Mouse (Mus musculus): ENCODE results near the gene Olfr315.
"Not testable (repeated sequence)": the region's sequence is repeated elsewhere in the genome, so short reads cannot be mapped to it uniquely, and the experiment has no call there.

The Olfr315 gene

DNA sequence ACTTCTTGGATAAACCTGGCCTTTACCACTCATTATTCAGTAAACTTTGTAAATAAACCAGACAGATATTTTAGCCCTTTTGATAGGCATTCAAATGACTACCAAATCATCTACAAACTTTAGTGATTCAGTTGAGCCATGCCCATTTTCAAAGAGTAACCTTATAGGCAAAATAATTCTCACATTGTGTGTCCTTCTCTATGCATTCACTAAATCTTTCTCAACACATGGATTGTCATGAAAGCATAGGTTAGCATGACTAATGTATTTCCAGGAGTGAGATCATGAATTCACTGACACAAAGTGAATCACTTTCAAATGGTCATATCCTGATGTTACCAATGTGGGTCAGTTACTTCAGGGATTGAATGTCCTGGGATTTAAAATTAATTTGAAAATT is at the start of gene Olfr315:
Gene Olfr315 (plus strand): TSS at position 301 of the 400 bp plus-strand sequence.
- H3K36me3 ChIP-seq (ENCODE audit: control insufficient read depth, insufficient read depth, low read length, poor library complexity, severe bottlenecking) = no peaks in the 10 kb centered on the region
- H3K27me3 ChIP-seq (ENCODE audit: control insufficient read depth, insufficient read depth, low read length, poor library complexity, severe bottlenecking) = no peaks in the 10 kb centered on the region
- no peak for DNase-seq (ENCODE audit: low read depth, low spot score)

DNA sequence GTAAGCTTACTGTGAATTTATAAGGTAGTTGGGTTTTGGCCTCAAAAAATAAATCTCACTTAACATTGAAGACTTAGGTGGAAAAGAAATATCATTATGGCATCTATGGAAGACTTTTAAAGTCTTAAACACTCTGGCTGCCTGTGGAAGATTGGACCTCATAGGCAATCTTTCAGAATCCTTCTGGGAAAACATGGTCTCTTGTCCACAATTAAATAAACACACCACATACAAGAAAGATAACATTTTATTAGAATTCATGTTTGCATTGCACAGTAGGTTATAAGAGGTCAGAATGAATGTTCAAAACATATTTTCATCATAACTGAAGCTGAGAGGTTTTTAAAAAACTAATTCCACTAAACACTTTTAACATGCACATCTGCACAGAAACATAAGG is 49.1 kb upstream of the Olfr315 start, which contains the start of gene Olfr318:
Gene Olfr318 (minus strand): TSS at position 101 of the 400 bp plus-strand sequence.
- no peak for DNase-seq (ENCODE audit: low read depth, low spot score)
- Histone ChIP-seq H3K36me3 (ENCODE audit: control insufficient read depth, insufficient read depth, low read length, poor library complexity, severe bottlenecking) (no peaks in the 10 kb centered on the region), H3K27me3 (ENCODE audit: control insufficient read depth, insufficient read depth, low read length, poor library complexity, severe bottlenecking) (no peaks in the 10 kb centered on the region)

DNA sequence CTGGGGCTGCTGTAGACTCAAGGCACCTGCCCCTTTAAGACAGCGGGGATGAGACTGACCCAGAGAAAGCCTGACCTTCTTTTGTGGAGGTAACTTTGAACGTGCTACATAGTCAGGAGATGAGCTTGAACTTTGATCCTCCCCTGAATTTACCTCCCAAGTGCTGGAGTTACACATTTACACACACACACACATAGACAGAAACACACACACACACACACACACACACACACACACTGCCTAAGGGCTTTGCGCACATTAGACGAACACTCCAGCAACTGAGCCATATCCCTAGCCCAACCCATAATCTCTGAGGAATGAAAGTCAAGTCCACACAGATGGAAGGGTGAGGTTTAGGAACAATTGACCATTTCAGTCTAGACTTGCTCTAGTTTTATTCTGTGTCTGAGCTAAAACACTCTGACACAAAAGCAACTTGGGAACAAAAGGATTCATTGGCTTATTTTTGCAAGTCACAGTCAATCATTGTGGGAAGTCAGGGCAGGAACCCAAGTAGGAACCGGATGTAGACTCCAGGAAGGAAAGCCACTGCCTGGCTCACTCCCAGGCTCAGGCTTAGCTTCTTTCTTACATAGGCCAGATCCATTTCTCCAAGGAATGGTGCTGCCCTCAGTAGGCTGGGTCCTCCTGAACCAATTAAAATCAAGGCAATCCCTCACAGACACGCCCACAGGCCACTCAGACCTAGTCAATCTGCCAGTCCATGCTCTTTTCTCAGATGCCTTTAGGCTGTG is 44.9 kb upstream of the Olfr315 start:
- H3K27me3 ChIP-seq (ENCODE audit: control insufficient read depth, insufficient read depth, low read length, poor library complexity, severe bottlenecking); H3K36me3 ChIP-seq (ENCODE audit: control insufficient read depth, insufficient read depth, low read length, poor library complexity, severe bottlenecking); DNase-seq (ENCODE audit: low read depth, low spot score): not testable (repeated sequence)

DNA sequence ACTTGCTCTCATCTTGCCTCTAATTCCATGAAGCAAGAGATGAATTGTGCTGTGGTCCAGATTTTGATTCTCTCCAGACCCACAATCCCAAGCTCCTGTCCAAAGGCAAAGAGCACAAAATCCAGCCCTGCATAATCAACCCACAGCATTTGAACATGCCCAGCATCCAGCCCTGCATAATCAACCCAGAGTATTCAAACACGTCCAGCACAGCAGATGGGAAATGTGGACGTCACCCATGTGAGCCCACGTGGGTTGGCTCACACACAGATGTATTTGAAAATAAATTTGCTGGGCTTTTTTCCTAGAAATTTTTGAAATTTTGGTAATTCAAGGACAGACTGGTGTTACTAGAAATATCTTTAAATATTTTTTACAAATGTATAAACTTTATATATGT is 39.6 kb upstream of the Olfr315 start:
- H3K27me3 ChIP-seq (ENCODE audit: control insufficient read depth, insufficient read depth, low read length, poor library complexity, severe bottlenecking) = no peaks in the 10 kb centered on the region
- H3K36me3 ChIP-seq (ENCODE audit: control insufficient read depth, insufficient read depth, low read length, poor library complexity, severe bottlenecking) = no peaks in the 10 kb centered on the region
- no peak for DNase-seq (ENCODE audit: low read depth, low spot score)

DNA sequence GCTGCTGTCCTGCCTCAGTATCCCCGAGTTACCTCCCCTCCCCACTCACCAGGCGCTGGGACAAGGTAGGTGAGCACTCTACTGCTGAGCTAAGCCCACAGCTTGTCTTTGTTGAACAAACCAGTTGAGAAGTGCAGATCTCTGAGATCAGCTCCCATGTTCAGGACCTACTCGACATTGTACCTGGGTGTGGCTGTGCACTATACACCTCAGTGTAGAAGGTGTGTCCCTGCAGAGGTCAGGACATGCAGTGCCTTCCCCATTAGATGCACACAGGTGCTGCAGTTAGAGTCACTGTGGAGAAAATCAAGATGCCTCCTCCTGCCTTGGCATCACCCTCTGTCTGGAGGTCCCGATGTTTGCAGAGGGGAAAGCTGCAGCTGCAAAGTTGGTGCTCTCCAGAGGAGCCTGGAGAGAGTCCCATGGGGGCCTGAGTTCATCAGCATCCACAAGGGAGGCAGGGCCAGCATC is 34.2 kb upstream of the Olfr315 start, which contains the start of gene Olfr317:
Gene Olfr317 (minus strand): TSS at position 421 of the 471 bp plus-strand sequence.
- H3K36me3 ChIP-seq (ENCODE audit: control insufficient read depth, insufficient read depth, low read length, poor library complexity, severe bottlenecking) = no peaks in the 10 kb centered on the region
- H3K27me3 ChIP-seq (ENCODE audit: control insufficient read depth, insufficient read depth, low read length, poor library complexity, severe bottlenecking) = no peaks in the 10 kb centered on the region
- no peak for DNase-seq (ENCODE audit: low read depth, low spot score)

DNA sequence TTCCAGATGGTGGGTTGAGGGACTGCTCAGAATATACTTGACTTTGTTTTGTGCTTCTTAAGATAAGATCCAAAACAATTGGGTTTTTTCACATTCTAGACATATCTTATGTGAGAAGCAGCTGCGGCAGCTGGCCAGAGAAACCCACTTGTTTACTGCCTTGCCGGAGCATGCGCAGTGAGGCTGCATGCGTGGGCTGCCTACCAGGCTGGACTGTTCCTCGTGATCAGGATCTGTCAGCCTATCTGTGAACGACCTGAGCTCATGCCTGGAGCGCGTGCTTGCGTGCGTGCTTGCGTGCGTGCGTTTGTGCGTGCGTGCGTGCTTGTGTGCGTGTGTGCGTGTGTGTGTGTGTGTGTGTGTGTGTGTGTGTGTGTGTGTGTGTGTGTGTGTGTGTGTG is 21.9 kb upstream of the Olfr315 start:
- H3K27me3 ChIP-seq (ENCODE audit: control insufficient read depth, insufficient read depth, low read length, poor library complexity, severe bottlenecking); DNase-seq (ENCODE audit: low read depth, low spot score); H3K36me3 ChIP-seq (ENCODE audit: control insufficient read depth, insufficient read depth, low read length, poor library complexity, severe bottlenecking): not testable (repeated sequence)

DNA sequence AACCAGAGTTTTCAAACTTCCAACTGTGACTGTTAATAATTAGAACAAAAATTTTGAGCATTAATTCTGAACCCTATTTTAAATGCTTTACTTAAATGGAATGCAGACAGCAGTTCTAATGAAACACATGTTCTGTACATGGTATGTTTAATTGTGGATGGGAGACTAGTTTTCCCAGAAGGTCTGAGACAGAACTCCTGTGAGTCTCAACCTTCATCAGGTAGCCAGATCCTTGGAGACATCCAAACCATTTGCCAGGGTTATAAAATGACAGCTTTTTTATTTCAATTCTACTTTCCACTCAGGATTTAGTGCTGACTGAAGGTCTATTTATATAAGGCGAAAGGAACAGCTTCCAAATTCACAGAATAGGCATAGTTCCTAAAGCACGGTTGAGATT is 20.6 kb upstream of the Olfr315 start, which contains the start of gene Olfr316:
Gene Olfr316 (plus strand): TSS at position 301 of the 400 bp plus-strand sequence.
- DNase-seq (ENCODE audit: low read depth, low spot score) = no peak
- no peaks in the 10 kb centered on the region for H3K36me3 ChIP-seq (ENCODE audit: control insufficient read depth, insufficient read depth, low read length, poor library complexity, severe bottlenecking)
- no peaks in the 10 kb centered on the region for H3K27me3 ChIP-seq (ENCODE audit: control insufficient read depth, insufficient read depth, low read length, poor library complexity, severe bottlenecking)

DNA sequence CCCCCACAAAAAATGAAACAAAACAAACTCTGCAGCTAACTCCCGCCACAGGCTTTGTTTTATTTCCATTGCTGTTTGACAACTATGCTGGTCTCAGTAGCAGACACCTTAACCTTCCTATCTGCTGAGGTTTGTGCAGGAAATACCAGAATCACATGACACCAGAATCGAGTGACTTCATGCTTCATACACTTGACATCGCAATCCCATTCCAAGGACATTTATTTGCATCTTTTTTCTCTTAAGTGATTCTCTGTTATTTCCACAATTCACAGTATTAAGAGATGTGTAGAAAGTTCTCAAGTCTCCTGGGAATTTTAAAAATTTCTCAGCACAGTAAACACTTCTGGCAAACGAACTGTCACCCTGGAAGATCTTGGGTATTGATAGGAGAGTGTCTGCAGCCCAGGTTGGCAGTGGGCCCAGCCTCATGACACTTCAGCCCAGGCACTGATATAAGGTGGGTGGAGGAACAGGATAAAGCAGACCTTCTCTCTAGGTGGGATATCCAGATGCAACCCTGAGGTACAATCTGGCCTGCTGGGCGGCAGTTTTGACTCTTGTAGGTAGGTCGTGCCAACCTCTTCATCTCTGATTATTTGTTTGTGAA is 9.6 kb downstream of the Olfr315 start, which contains the start of gene Olfr314:
Gene Olfr314 (plus strand): TSS at position 473 of the 610 bp plus-strand sequence.
- H3K36me3 ChIP-seq (ENCODE audit: control insufficient read depth, insufficient read depth, low read length, poor library complexity, severe bottlenecking) = no peaks in the 10 kb centered on the region
- H3K27me3 ChIP-seq (ENCODE audit: control insufficient read depth, insufficient read depth, low read length, poor library complexity, severe bottlenecking) = no peaks in the 10 kb centered on the region
- DNase-seq (ENCODE audit: low read depth, low spot score) = no peak

DNA sequence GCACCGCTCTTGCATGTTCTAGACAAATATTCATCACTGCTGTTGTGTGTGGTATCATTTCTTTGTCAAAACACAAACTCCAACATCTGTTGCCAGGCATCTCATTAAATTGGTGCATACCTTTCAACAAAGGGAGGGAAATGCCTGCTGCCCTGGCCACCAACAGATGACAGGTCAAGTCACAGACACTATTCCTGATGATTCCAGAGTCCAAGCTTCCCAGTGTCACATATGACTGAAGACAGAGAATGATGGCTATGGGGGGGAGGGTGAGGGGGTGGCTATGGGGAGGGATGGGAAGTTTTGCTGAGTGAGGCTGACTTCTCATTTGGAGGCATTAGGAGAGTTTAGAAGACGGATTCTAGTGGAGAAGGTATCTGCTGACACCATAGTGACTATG is 11.2 kb downstream of the Olfr315 start:
- Histone ChIP-seq H3K36me3 (ENCODE audit: control insufficient read depth, insufficient read depth, low read length, poor library complexity, severe bottlenecking) (no peaks in the 10 kb centered on the region), H3K27me3 (ENCODE audit: control insufficient read depth, insufficient read depth, low read length, poor library complexity, severe bottlenecking) (no peaks in the 10 kb centered on the region)
- DNase-seq (ENCODE audit: low read depth, low spot score) = no peak

DNA sequence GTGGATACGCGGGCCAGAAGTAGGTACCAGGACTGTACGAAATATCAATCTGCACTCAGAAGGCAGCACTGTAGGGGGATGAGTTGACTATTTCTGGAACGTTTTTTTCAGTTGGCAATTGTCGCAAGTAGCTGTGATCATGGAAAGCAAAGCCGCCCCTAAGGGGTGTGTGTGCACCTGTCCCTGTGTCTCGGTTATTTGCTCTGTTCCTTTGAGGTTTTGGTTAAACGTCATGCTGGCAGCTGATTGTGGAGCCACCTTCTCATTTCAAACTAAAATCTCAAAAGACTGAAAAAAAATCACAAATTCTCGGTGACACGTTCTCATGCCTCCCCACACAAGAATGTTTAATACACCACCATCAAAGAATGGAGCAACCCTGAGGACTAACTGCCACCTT is 14.7 kb downstream of the Olfr315 start:
- Histone ChIP-seq H3K27me3 (ENCODE audit: control insufficient read depth, insufficient read depth, low read length, poor library complexity, severe bottlenecking) (no peaks in the 10 kb centered on the region), H3K36me3 (ENCODE audit: control insufficient read depth, insufficient read depth, low read length, poor library complexity, severe bottlenecking) (no peaks in the 10 kb centered on the region)
- peak; percentile 41 for DNase-seq (ENCODE audit: low read depth, low spot score)

DNA sequence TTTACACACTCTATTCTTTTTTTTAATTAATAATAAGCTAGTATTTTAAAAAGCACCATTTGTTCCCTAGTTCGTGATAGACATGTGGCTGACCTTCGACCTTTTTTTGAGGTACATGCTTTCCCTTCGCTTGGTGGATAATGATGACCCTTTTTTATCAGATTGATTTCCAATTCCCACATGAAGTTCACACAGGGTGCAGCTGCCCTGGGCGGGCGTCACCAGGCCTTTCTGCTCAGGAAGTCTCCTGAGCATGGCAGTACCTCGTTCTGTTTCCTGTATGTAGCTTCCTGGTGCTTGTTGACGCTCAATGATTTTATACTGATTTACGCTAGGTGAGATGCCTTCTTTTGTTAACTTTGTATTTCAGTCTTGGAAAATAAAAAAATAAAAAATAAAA is 15.4 kb downstream of the Olfr315 start:
- no peaks in the 10 kb centered on the region for H3K36me3 ChIP-seq (ENCODE audit: control insufficient read depth, insufficient read depth, low read length, poor library complexity, severe bottlenecking)
- peak; percentile 43 for DNase-seq (ENCODE audit: low read depth, low spot score)
- no peaks in the 10 kb centered on the region for H3K27me3 ChIP-seq (ENCODE audit: control insufficient read depth, insufficient read depth, low read length, poor library complexity, severe bottlenecking)

DNA sequence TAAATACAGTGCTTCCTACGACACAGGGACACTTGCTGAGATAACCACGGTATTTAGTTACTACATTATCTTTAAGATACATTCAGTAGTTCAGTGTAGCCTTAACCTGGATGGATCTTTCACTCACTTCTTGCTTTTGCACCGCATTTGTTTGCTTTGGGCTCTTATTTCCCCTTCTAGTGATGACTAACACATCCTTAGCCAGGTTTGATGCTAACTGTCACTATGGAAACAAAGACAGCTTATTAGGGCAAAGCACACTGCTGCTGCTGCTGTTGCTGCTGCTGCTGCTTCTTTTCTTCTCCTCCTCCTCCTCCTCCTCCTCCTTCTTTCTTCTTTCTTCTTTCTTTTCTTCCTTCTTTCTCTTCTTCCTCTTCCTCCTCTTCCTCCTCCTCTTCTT is 16.5 kb downstream of the Olfr315 start:
- no peaks in the 10 kb centered on the region for H3K36me3 ChIP-seq (ENCODE audit: control insufficient read depth, insufficient read depth, low read length, poor library complexity, severe bottlenecking)
- no peaks in the 10 kb centered on the region for H3K27me3 ChIP-seq (ENCODE audit: control insufficient read depth, insufficient read depth, low read length, poor library complexity, severe bottlenecking)
- peak; percentile 66 for DNase-seq (ENCODE audit: low read depth, low spot score)

DNA sequence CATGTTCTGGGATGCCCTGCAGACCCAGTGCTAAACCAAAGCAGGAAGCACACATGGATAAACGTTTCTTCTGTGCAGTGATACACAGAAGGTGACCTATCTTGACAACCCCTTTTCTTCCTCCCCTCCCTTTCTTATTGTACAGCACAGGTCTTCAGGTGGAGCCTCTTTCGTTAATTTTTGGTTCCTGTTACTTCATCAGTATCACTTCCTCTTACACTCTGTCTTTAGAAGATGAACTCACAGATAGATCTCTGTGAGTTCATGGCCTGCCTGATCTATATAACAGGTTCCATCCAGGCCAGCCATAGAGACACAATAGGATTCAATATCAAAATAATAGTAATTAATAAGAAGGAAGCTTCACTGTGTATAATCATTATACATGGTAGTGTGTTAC is 17.1 kb downstream of the Olfr315 start:
- peak; percentile 73 for DNase-seq (ENCODE audit: low read depth, low spot score)
- Histone ChIP-seq H3K27me3 (ENCODE audit: control insufficient read depth, insufficient read depth, low read length, poor library complexity, severe bottlenecking) (no peaks in the 10 kb centered on the region), H3K36me3 (ENCODE audit: control insufficient read depth, insufficient read depth, low read length, poor library complexity, severe bottlenecking) (no peaks in the 10 kb centered on the region)

DNA sequence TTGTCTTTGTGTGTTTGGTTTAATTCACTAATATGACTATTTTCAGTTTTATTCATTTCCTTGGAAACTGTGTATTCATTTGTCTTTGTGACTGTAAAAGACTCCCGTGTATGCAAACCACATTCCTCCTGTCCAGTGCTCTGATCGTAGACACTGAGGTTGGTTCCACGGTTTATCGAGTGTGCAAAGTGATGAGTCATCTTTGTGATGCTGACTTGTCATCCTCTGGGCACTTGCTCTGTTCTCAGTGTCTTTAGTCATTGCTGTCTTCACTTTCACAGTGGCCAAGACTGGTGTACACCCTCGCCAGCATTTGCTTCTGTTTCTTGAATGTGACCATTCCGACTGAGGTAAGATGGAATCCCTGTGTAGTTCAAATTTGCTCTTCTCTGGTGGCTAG is 17.7 kb downstream of the Olfr315 start:
- Histone ChIP-seq H3K27me3 (ENCODE audit: control insufficient read depth, insufficient read depth, low read length, poor library complexity, severe bottlenecking) (no peaks in the 10 kb centered on the region), H3K36me3 (ENCODE audit: control insufficient read depth, insufficient read depth, low read length, poor library complexity, severe bottlenecking) (no peaks in the 10 kb centered on the region)
- DNase-seq (ENCODE audit: low read depth, low spot score) = no peak

DNA sequence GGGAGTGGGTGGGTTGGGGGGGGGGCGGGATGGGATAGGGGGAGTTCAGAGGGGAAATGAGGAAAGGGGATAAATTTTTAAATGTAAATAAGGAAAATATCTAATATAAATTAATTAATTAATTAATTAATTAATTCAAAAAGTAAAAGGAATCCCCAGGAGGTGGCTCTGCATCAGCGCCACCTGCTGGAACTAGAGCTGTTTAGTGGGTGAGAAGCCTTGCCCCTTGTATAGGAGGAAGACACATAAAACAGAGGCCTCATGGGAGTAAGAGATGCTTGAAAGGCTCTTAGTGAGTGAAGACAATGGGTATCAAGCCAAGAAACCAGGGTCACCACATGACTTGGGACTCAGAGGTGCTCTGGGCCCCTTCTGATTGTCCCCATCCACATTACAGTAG is 22.9 kb downstream of the Olfr315 start:
- no peaks in the 10 kb centered on the region for H3K36me3 ChIP-seq (ENCODE audit: control insufficient read depth, insufficient read depth, low read length, poor library complexity, severe bottlenecking)
- peak; percentile 40 for DNase-seq (ENCODE audit: low read depth, low spot score)
- no peaks in the 10 kb centered on the region for H3K27me3 ChIP-seq (ENCODE audit: control insufficient read depth, insufficient read depth, low read length, poor library complexity, severe bottlenecking)

Data from splenic B cell, adult 2 months (primary cell).